ENCODE assay signal across 19 mouse cellular contexts in genomic region chr9:4506086-4506485, GRCm38 (mm10).
"Had no signal": no experiment of that assay in that cellular context is flagged by ENCODE, and none has a peak within 500 bp of the region (broad histone marks: within the 10 kb centered on the region; RNA-seq: fewer than 3 reads in every experiment).

No protein-coding gene starts in this region.

- H3K9ac ChIP-seq: lung, embryonic 14.5 days; midbrain, embryonic 12.5 days; neural tube, embryonic 13.5 days; neural tube, embryonic 15.5 days had no signal

- H3K27ac ChIP-seq: midbrain, embryonic 10.5 days; midbrain, embryonic 12.5 days; neural tube, embryonic 13.5 days; neural tube, embryonic 15.5 days had no signal

- H3K4me3 ChIP-seq: midbrain, embryonic 10.5 days; midbrain, embryonic 12.5 days; myocyte; neural tube, embryonic 13.5 days; neural tube, embryonic 15.5 days had no signal

- H3K36me3 ChIP-seq: midbrain, embryonic 10.5 days; midbrain, embryonic 12.5 days; neural tube, embryonic 13.5 days; neural tube, embryonic 15.5 days had no signal

- H3K27me3 ChIP-seq: midbrain, embryonic 12.5 days; neural tube, embryonic 13.5 days; neural tube, embryonic 15.5 days had no signal

- DNase-seq: lung, adult 18-20 months; lung, embryonic 14.5 days; lung, postnatal 10 days; lung, postnatal 4 days; midbrain, embryonic 14.5 days; retina, postnatal 1 day; right cerebral cortex, adult 18-20 months; right cerebral cortex, postnatal 25 days; right cerebral cortex, postnatal 4 days; spleen, adult 18-20 months; thymus, adult 18-20 months; thymus, postnatal 14 days; thymus, postnatal 36 days had no signal

- H3K9me3 ChIP-seq: midbrain, embryonic 10.5 days; midbrain, embryonic 12.5 days; neural tube, embryonic 13.5 days; neural tube, embryonic 15.5 days had no signal

- ATAC-seq: midbrain, embryonic 16.5 days had no signal

- H3K4me2 ChIP-seq: lung, embryonic 14.5 days; midbrain, embryonic 12.5 days; neural tube, embryonic 13.5 days; neural tube, embryonic 15.5 days had no signal

- H3K4me1 ChIP-seq: midbrain, embryonic 12.5 days; neural tube, embryonic 13.5 days; neural tube, embryonic 15.5 days had no signal
